Mouse (Mus musculus) heart, adult 2 months (tissue): Measurements from ENCODE around the gene Gin1. TPM values are rescaled to one million over a fixed set of nuclear protein-coding genes. Genes with fewer than 3 reads are reported as not detected.

Source experiments
- DNase-seq, 2 experiments: peaks; one replicate each; pipeline ENCODE4 v3.0.0; 2021
- H3K27ac ChIP-seq: fragments of 200-600 bp; 2 replicates; pipeline ENCODE4 v1.8.1; 2022
- H3K27me3 ChIP-seq: fragments of 200-500 bp; 2 replicates; pipeline ENCODE4 v1.6.1; 2012; ENCODE audit warnings: mild to moderate bottlenecking, low read length, inconsistent platforms, mixed read lengths; ENCODE audit not compliant: control insufficient read depth, insufficient read depth
- H3K36me3 ChIP-seq: fragments of 200-500 bp; 2 replicates; pipeline ENCODE4 v1.6.1; 2012; ENCODE audit warnings: low read length, inconsistent platforms; ENCODE audit not compliant: control insufficient read depth, insufficient read depth
- H3K4me1 ChIP-seq: fragments of 200-500 bp; 2 replicates; pipeline ENCODE4 v1.6.1; 2011; ENCODE audit warnings: low read length; ENCODE audit not compliant: control insufficient read depth, insufficient read depth
- H3K4me3 ChIP-seq: fragments of 200-600 bp; 2 replicates; pipeline ENCODE4 v1.8.1; 2022
- H3K79me2 ChIP-seq: fragments of 200-500 bp; replicated peaks from 2 replicates; pipeline ENCODE4 v1.6.1; 2012; ENCODE audit warnings: mild to moderate bottlenecking, inconsistent platforms, low read length, moderate library complexity, mixed read lengths; ENCODE audit not compliant: control insufficient read depth, insufficient read depth
- H3K9ac ChIP-seq: fragments of 200-500 bp; 2 replicates; pipeline ENCODE4 v1.6.1; 2012; ENCODE audit warnings: low read depth, mild to moderate bottlenecking, control low read depth, inconsistent platforms, low read length, mixed read lengths
- CTCF ChIP-seq: fragments of 200-600 bp; IDR thresholded peaks from 2 replicates; pipeline ENCODE4 v1.8.1; 2022; ENCODE audit warnings: antibody characterized with exemption, mild to moderate bottlenecking, moderate library complexity
- EP300 ChIP-seq: fragments of 200-500 bp; IDR thresholded peaks from 2 replicates; pipeline ENCODE4 v1.6.1; 2011; ENCODE audit warnings: low read depth, low read length, control low read depth; ENCODE audit not compliant: insufficient read depth
- POLR2A ChIP-seq: fragments of 200-500 bp; IDR thresholded peaks from 2 replicates; pipeline ENCODE4 v1.6.1; 2011; ENCODE audit warnings: mild to moderate bottlenecking, low read depth, low read length, control low read depth; ENCODE audit not compliant: insufficient read depth
- WGBS: fragments of 180-500 bp; shearing (Covaris S2); methylation state at CpG from one replicate; pipeline ENCODE4 v1.1.7; 2018; 5-methylcytosine and 5-hydroxymethylcytosine counted together
- intact Hi-C: fragments of 180-260 bp; cut with DNase I; formaldehyde crosslinking; loops from one replicate; pipeline ENCODE4 v1.15.1; 2025
- long read RNA-seq: library from polyadenylated mRNA; stranded (forward); transcript quantifications from one replicate; pipeline ENCODE4 v2.0.0, GENCODE M21; 2021
- polyA plus RNA-seq: library from polyadenylated mRNA; depleted of rRNA; stranded (reverse); fragments of >200 nt; gene quantifications from 2 replicates; pipeline ENCODE4 v1.2.3, GENCODE M21; 2012; rRNA removed
- total RNA-seq, 2 experiments: library from RNA; stranded (reverse); gene quantifications; 2 replicates each; pipeline ENCODE4 v1.2.3; 2021

The Gin1 gene
- total RNA-seq (1 to 10 TPM; 6.1 to 9.9 TPM), polyA plus RNA-seq (2.7 and 6.1 TPM in 2 replicates)
- long read RNA-seq, partial matches to known transcripts, result 0 of 5 reads
- long read RNA-seq, other reads (novel, unspliced or antisense), result 0 of 5 reads

- peak within 1 kb of the TSS; percentile 94 for H3K27ac ChIP-seq
- no peaks in the 10 kb centered on the region; the same call in 1 of the 2 replicates for H3K4me1 ChIP-seq
- H3K79me2 ChIP-seq, result no peaks in the 10 kb centered on the region
- H3K27me3 ChIP-seq, result no peaks in the 10 kb centered on the region
- H3K9ac ChIP-seq, result peak within 1 kb of the TSS; percentile 94
- peak within 1 kb of the TSS; percentile 79 for H3K4me3 ChIP-seq
- peak; percentile 79; the same call in 1 of the 2 replicates for TF ChIP-seq EP300
- TF ChIP-seq POLR2A, result peak; percentile 77
- TF ChIP-seq CTCF, result peak; percentile 60
- intact Hi-C loops, result loop anchor here (1.0 to 5.0 kb wide), 2 partner anchors 108 to 325 kb away; partner anchors contain the start of genes D1Ertd622e and Pam
- under 1% methylated on average over 66 of the region's 66 CpGs for WGBS
- peak; percentile 94 to 95 for DNase-seq
- no peaks in the 10 kb centered on the region; the same call in none of the 2 replicates for H3K36me3 ChIP-seq
Observed at GRCm38 (mm10) chr1:97769904-97770753, at the start of gene Gin1, which contains the start of gene Ppip5k2. Gene Gin1, plus strand, starts transcription at chr1:97770172. Gene Ppip5k2, minus strand, starts transcription at chr1:97770411.

GRCm38 (mm10) chr1:97726730-97727129 is 43.2 kb upstream of the Gin1 start:
- DNase-seq, result no peak
- no peak overlapping the region for H3K4me3 ChIP-seq
- no peaks in the 10 kb centered on the region for H3K79me2 ChIP-seq
- H3K27ac ChIP-seq, result no peak overlapping the region
- H3K27me3 ChIP-seq, result no peaks in the 10 kb centered on the region
- 73% methylated on average over 2 of the region's 2 CpGs for WGBS
- H3K9ac ChIP-seq, result no peak overlapping the region
- H3K36me3 ChIP-seq, result peaks cover 4% of the 10 kb centered on the region
- H3K4me1 ChIP-seq, result no peaks in the 10 kb centered on the region
- intact Hi-C loops, result loop anchor here (2.0 kb wide), 1 partner anchor 74 kb away; no protein-coding TSS in a partner anchor
- TF ChIP-seq CTCF, result peak; percentile 49
- TF ChIP-seq POLR2A, result no peak

GRCm38 (mm10) chr1:97729339-97729738 is 40.6 kb upstream of the Gin1 start:
- 33% methylated on average over 1 of the region's 1 CpGs for WGBS

GRCm38 (mm10) chr1:97743063-97743462 is 26.9 kb upstream of the Gin1 start:
- DNase-seq, result no peak
- TF ChIP-seq CTCF, result no peak
- TF ChIP-seq EP300, result no peak
- TF ChIP-seq POLR2A, result no peak
- no peak overlapping the region for H3K9ac ChIP-seq
- no peaks in the 10 kb centered on the region for H3K4me1 ChIP-seq
- H3K27ac ChIP-seq, result no peak overlapping the region
- H3K79me2 ChIP-seq, result no peaks in the 10 kb centered on the region
- 100% methylated on average over 1 of the region's 1 CpGs for WGBS
- intact Hi-C loops, result no loop called here
- H3K4me3 ChIP-seq, result no peak overlapping the region
- no peaks in the 10 kb centered on the region for H3K27me3 ChIP-seq
- peaks cover 13% of the 10 kb centered on the region for H3K36me3 ChIP-seq

More at GRCm38 (mm10) chr1:97729339-97729738, 40.6 kb upstream of the Gin1 start:
- Histone ChIP-seq H3K4me3 (no peak overlapping the region), H3K36me3 (peaks cover 5% of the 10 kb centered on the region), H3K9ac (no peak overlapping the region), H3K79me2 (no peaks in the 10 kb centered on the region), H3K27me3 (no peaks in the 10 kb centered on the region), H3K4me1 (no peaks in the 10 kb centered on the region), H3K27ac (no peak overlapping the region)
- no peak for DNase-seq
- intact Hi-C loops, result no loop called here
- TF ChIP-seq CTCF, result no peak
- no peak for TF ChIP-seq EP300
- TF ChIP-seq POLR2A, result no peak

GRCm38 (mm10) chr1:97745712-97746111 is 24.3 kb upstream of the Gin1 start:
- no peak for DNase-seq
- Histone ChIP-seq H3K27ac (no peak overlapping the region), H3K79me2 (no peaks in the 10 kb centered on the region), H3K36me3 (peaks cover 15% of the 10 kb centered on the region), H3K9ac (no peak overlapping the region), H3K4me1 (no peaks in the 10 kb centered on the region), H3K4me3 (no peak overlapping the region), H3K27me3 (no peaks in the 10 kb centered on the region)
- 43% methylated on average over 4 of the region's 4 CpGs for WGBS
- intact Hi-C loops, result no loop called here
- TF ChIP-seq EP300 (no peak), CTCF (no peak), POLR2A (no peak)

- intact Hi-C loops, result no loop called here
- Histone ChIP-seq H3K36me3 (peaks cover 18% of the 10 kb centered on the region), H3K4me1 (no peaks in the 10 kb centered on the region), H3K79me2 (no peaks in the 10 kb centered on the region), H3K27ac (no peak overlapping the region), H3K27me3 (no peaks in the 10 kb centered on the region), H3K4me3 (no peak overlapping the region), H3K9ac (no peak overlapping the region)
- no peak for TF ChIP-seq CTCF
- no peak for TF ChIP-seq EP300
- no peak for TF ChIP-seq POLR2A
- WGBS, result 95% methylated on average over 7 of the region's 7 CpGs
- no peak for DNase-seq
Observed at GRCm38 (mm10) chr1:97746261-97746660, 23.7 kb upstream of the Gin1 start.
